17 mouse cellular contexts compared by ENCODE assay signal in genomic region chr3:23962961-23963621, GRCm38 (mm10).
DNase-seq lines count a peak whose midpoint lies in the region; ATAC-seq and TF ChIP-seq lines count a peak whose summit lies in the region.
"Had no signal": no experiment of that assay in that cellular context is flagged by ENCODE, and none has a peak within 500 bp of the region (broad histone marks: within the 10 kb centered on the region; RNA-seq: fewer than 3 reads in every experiment).

No protein-coding gene starts in this region.

- H3K36me3 ChIP-seq in liver, adult 2 months (ENCODE audit: control insufficient read depth, insufficient read depth, low read length): no peaks in the 10 kb centered on the region
- H3K36me3 ChIP-seq in liver, embryonic 12.5 days: no peaks in the 10 kb centered on the region
- no peaks in the 10 kb centered on the region for H3K36me3 ChIP-seq in intestine, embryonic 16.5 days (ENCODE audit: control insufficient read depth, insufficient read depth, low read length)
- no peaks in the 10 kb centered on the region for H3K36me3 ChIP-seq in forebrain, embryonic 11.5 days (ENCODE audit: control insufficient read depth, insufficient read depth, low read length)
- H3K36me3 ChIP-seq: embryonic facial prominence, embryonic 13.5 days; heart, embryonic 12.5 days; hindbrain, embryonic 15.5 days had no signal

- no peak overlapping the region for H3K4me3 ChIP-seq in liver, adult 2 months (ENCODE audit: insufficient read depth, low read depth, low read length)
- H3K4me3 ChIP-seq in liver, embryonic 12.5 days: no peak overlapping the region
- H3K4me3 ChIP-seq in intestine, embryonic 16.5 days (ENCODE audit: low read length): no peak overlapping the region
- H3K4me3 ChIP-seq in forebrain, embryonic 11.5 days (ENCODE audit: low read depth, low read length): no peak overlapping the region
- H3K4me3 ChIP-seq: embryonic facial prominence, embryonic 13.5 days; forebrain, embryonic 13.5 days; heart, embryonic 12.5 days; hindbrain, embryonic 15.5 days had no signal

- peak; percentile 59 for DNase-seq in liver, adult 2 months (ENCODE audit: extremely low read depth, low read depth, low spot score)
- DNase-seq in retina, postnatal 1 day: peak; percentile 4
- no peak for DNase-seq in retina, embryonic 14.5 days (ENCODE audit: low spot score)
- no peak for DNase-seq in forebrain, embryonic 11.5 days (ENCODE audit: low spot score)
- no peak for DNase-seq in cerebellum, adult 8-10 months
- DNase-seq: adrenal gland, adult 2 months; adrenal gland, postnatal 25 days; cerebellum, adult 11 months; cerebellum, adult 9-11 months; cerebellum, postnatal 36 days; forebrain, postnatal 0 days had no signal

- TF ChIP-seq CTCF in liver, adult 2 months (IDR thresholded peaks at IDR 0.05; ENCODE audit: low read depth, low read length): no peak

- no peak overlapping the region for H3K4me2 ChIP-seq in liver, embryonic 12.5 days
- no peak overlapping the region for H3K4me2 ChIP-seq in intestine, embryonic 16.5 days (ENCODE audit: low read depth, low read length)
- no peak overlapping the region for H3K4me2 ChIP-seq in forebrain, embryonic 11.5 days (ENCODE audit: low read depth, low read length, severe bottlenecking)
- H3K4me2 ChIP-seq: embryonic facial prominence, embryonic 13.5 days; forebrain, embryonic 13.5 days; heart, embryonic 12.5 days; hindbrain, embryonic 15.5 days had no signal

- TF ChIP-seq POLR2A in liver, adult 2 months (IDR thresholded peaks at IDR 0.05; ENCODE audit: extremely low read depth, insufficient read depth, low read length): no peak

- no peak for ATAC-seq in liver, embryonic 12.5 days
- ATAC-seq in intestine, embryonic 16.5 days: peak; percentile 93
- no peak for ATAC-seq in forebrain, embryonic 11.5 days (replicated peaks; ENCODE audit: low FRiP score)
- ATAC-seq: forebrain, embryonic 13.5 days; forebrain, postnatal 0 days had no signal

- no peaks in the 10 kb centered on the region for H3K9me3 ChIP-seq in liver, embryonic 12.5 days (replicated peaks)
- H3K9me3 ChIP-seq in intestine, embryonic 16.5 days (ENCODE audit: control insufficient read depth, low read length): no peaks in the 10 kb centered on the region
- H3K9me3 ChIP-seq in forebrain, embryonic 11.5 days (ENCODE audit: control insufficient read depth, low read length): no peaks in the 10 kb centered on the region
- H3K9me3 ChIP-seq: embryonic facial prominence, embryonic 13.5 days; forebrain, embryonic 13.5 days; heart, embryonic 12.5 days; hindbrain, embryonic 15.5 days had no signal

- H3K27me3 ChIP-seq in liver, adult 2 months (ENCODE audit: control insufficient read depth, insufficient read depth, low read length): no peaks in the 10 kb centered on the region
- H3K27me3 ChIP-seq in liver, embryonic 12.5 days (replicated peaks): no peaks in the 10 kb centered on the region
- no peaks in the 10 kb centered on the region for H3K27me3 ChIP-seq in intestine, embryonic 16.5 days (replicated peaks; ENCODE audit: control insufficient read depth, insufficient read depth, low read length)
- no peaks in the 10 kb centered on the region for H3K27me3 ChIP-seq in forebrain, embryonic 11.5 days (ENCODE audit: control insufficient read depth, insufficient read depth, low read length)
- H3K27me3 ChIP-seq: embryonic facial prominence, embryonic 13.5 days; forebrain, embryonic 13.5 days; heart, embryonic 12.5 days; hindbrain, embryonic 15.5 days had no signal

- H3K4me1 ChIP-seq in liver, adult 2 months (ENCODE audit: control insufficient read depth, insufficient read depth, low read length): peaks cover 5% of the 10 kb centered on the region; the same call in 1 of the 2 replicates
- no peaks in the 10 kb centered on the region for H3K4me1 ChIP-seq in liver, embryonic 12.5 days
- no peaks in the 10 kb centered on the region for H3K4me1 ChIP-seq in intestine, embryonic 16.5 days (ENCODE audit: control insufficient read depth, insufficient read depth, low read length)
- H3K4me1 ChIP-seq in forebrain, embryonic 11.5 days (replicated peaks; ENCODE audit: control insufficient read depth, insufficient read depth, low read length): no peaks in the 10 kb centered on the region
- H3K4me1 ChIP-seq: embryonic facial prominence, embryonic 13.5 days; forebrain, embryonic 13.5 days; heart, embryonic 12.5 days; hindbrain, embryonic 15.5 days had no signal

- H3K79me2 ChIP-seq in liver, adult 2 months (ENCODE audit: control insufficient read depth, insufficient read depth, low read length): no peaks in the 10 kb centered on the region

- H3K27ac ChIP-seq in liver, adult 2 months (replicated peaks; ENCODE audit: insufficient read depth, low read depth, low read length): no peak overlapping the region
- no peak overlapping the region for H3K27ac ChIP-seq in liver, embryonic 12.5 days
- H3K27ac ChIP-seq in intestine, embryonic 16.5 days (ENCODE audit: low read length): no peak overlapping the region
- H3K27ac ChIP-seq in forebrain, embryonic 11.5 days (ENCODE audit: low read depth, low read length): no peak overlapping the region
- H3K27ac ChIP-seq: embryonic facial prominence, embryonic 13.5 days; forebrain, embryonic 13.5 days; hindbrain, embryonic 15.5 days had no signal

- no peak overlapping the region for H3K9ac ChIP-seq in liver, adult 2 months (ENCODE audit: low read depth, low read length)
- no peak overlapping the region for H3K9ac ChIP-seq in liver, embryonic 12.5 days
- no peak overlapping the region for H3K9ac ChIP-seq in intestine, embryonic 16.5 days (ENCODE audit: low read depth, low read length)
- no peak overlapping the region for H3K9ac ChIP-seq in forebrain, embryonic 11.5 days (ENCODE audit: low read length)
- H3K9ac ChIP-seq: embryonic facial prominence, embryonic 13.5 days; forebrain, embryonic 13.5 days; forebrain, postnatal 0 days; heart, embryonic 12.5 days; hindbrain, embryonic 15.5 days had no signal

Comparison
In these comparisons a context has a peak if more than half of its experiments do, and no peak if none do; other contexts are left out.
1. DNase-seq: peak in liver, adult 2 months (single experiment) and retina, postnatal 1 day (single experiment); none in retina, embryonic 14.5 days (single experiment), forebrain, embryonic 11.5 days (single experiment) and cerebellum, adult 8-10 months (single experiment).